ENCODE assay signal across 8 mouse cellular contexts in the genomic region with DNA sequence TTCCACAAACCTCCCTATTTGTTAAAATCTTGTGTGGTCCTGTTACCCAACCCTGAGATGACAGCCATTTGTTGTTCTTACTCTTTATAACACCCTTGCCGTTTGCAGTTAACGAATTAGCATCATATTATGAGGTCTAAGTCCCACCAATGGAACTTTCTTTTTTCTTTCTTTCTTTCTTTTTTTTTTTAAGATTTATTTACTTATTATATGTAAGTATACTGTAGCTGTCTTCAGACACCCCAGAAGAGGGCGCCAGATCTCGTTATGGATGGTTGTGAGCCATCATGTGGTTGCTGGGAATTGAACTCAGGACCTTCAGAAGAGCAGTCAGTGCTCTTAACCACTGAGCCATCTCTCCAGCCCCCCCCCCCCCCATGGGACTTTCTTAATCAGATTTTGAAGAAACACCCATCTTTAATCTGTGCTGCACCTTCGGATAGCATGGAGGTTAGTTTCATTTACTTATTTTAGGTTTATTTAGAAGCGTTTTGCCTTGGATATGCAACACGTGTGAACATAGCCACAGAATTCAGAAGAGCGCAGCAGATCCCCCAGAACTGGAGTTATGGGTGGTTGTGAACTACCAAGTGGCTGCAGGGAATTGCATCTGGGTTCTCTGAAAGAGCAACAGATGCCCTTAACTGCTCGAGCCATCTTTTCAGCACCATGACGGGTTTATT. TPM values are rescaled to one million over a fixed set of nuclear protein-coding genes. Genes with fewer than 3 reads are reported as not detected.
A peak's percentile ranks its signal among the peaks of the same experiment; 100 is the strongest.
DNase-seq lines count a peak whose midpoint lies in the region; ATAC-seq lines count a peak whose summit lies in the region.

No protein-coding gene starts in this region.

- 85% methylated on average over 10 of the region's 10 CpGs for WGBS in forebrain, embryonic 10.5 days
- 88% methylated on average over 10 of the region's 10 CpGs for WGBS in forebrain, embryonic 15.5 days
- WGBS in midbrain, embryonic 14.5 days: 86% methylated on average over 10 of the region's 10 CpGs
- WGBS in midbrain, embryonic 10.5 days: 87% methylated on average over 10 of the region's 10 CpGs
- 83% methylated on average over 10 of the region's 10 CpGs for WGBS in limb, embryonic 12.5 days
- 82% methylated on average over 10 of the region's 10 CpGs for WGBS in stomach, embryonic 15.5 days

- peak overlapping the region; percentile 61 for H3K4me3 ChIP-seq in forebrain, embryonic 10.5 days
- no peak overlapping the region; the same call in 1 of the 2 replicates for H3K4me3 ChIP-seq in forebrain, embryonic 15.5 days
- peak overlapping the region; percentile 46; the same call in 1 of the 2 replicates for H3K4me3 ChIP-seq in midbrain, embryonic 14.5 days (replicated peaks; ENCODE audit: low read depth, low read length)
- no peak overlapping the region for H3K4me3 ChIP-seq in midbrain, embryonic 10.5 days
- peak overlapping the region; percentile 46; the same call in 1 of the 2 replicates for H3K4me3 ChIP-seq in limb, embryonic 12.5 days (replicated peaks)
- H3K4me3 ChIP-seq in stomach, embryonic 15.5 days (replicated peaks): peak overlapping the region; percentile 68

- peaks cover 19% of the 10 kb centered on the region for H3K4me1 ChIP-seq in forebrain, embryonic 10.5 days
- peaks cover 8% of the 10 kb centered on the region for H3K4me1 ChIP-seq in forebrain, embryonic 15.5 days
- H3K4me1 ChIP-seq in midbrain, embryonic 14.5 days (ENCODE audit: control insufficient read depth, insufficient read depth, low read length): peaks cover 11% of the 10 kb centered on the region
- H3K4me1 ChIP-seq in midbrain, embryonic 10.5 days: peaks cover 17% of the 10 kb centered on the region
- H3K4me1 ChIP-seq in limb, embryonic 12.5 days (replicated peaks): peaks cover 11% of the 10 kb centered on the region
- peaks cover 9% of the 10 kb centered on the region for H3K4me1 ChIP-seq in stomach, embryonic 15.5 days

- no peak for ATAC-seq in forebrain, embryonic 15.5 days (replicated peaks)
- ATAC-seq in midbrain, embryonic 14.5 days (ENCODE audit: low FRiP score, low TSS enrichment): no peak
- ATAC-seq in limb, embryonic 12.5 days (ENCODE audit: insufficient number of reproducible peaks, insufficient read depth, low FRiP score, low TSS enrichment, low read depth): no peak
- no peak for ATAC-seq in stomach, embryonic 15.5 days (ENCODE audit: insufficient read depth, low FRiP score, low read depth)

- DNase-seq in forebrain, embryonic 10.5 days (ENCODE audit: extremely low spot score, low spot score): no peak
- DNase-seq in midbrain, embryonic 14.5 days: no peak
- no peak for DNase-seq in midbrain, embryonic 10.5 days (ENCODE audit: low spot score)
- no peak for DNase-seq in left cerebral cortex, postnatal 36 days (ENCODE audit: low spot score in 2 of 2)
- DNase-seq in layer of hippocampus, adult 9-11 months: no peak

- intact Hi-C loops in left cerebral cortex, postnatal 36 days (cut with DNase I): loop anchor here (2.0 kb wide), 1 partner anchor 77 kb away; the partner anchor contains the start of genes Eipr1 and Trappc12

- no peak overlapping the region for H3K27ac ChIP-seq in forebrain, embryonic 10.5 days
- H3K27ac ChIP-seq in forebrain, embryonic 15.5 days (replicated peaks): no peak overlapping the region
- H3K27ac ChIP-seq in midbrain, embryonic 14.5 days (replicated peaks; ENCODE audit: low read depth, low read length): no peak overlapping the region
- no peak overlapping the region for H3K27ac ChIP-seq in midbrain, embryonic 10.5 days (replicated peaks)
- H3K27ac ChIP-seq in limb, embryonic 12.5 days: no peak overlapping the region
- H3K27ac ChIP-seq in stomach, embryonic 15.5 days: 0 out of 2 replicates have a peak overlapping the region, but pooled peaks have one; percentile 96

- no peaks in the 10 kb centered on the region for H3K27me3 ChIP-seq in forebrain, embryonic 10.5 days (ENCODE audit: poor library complexity, severe bottlenecking)
- H3K27me3 ChIP-seq in forebrain, embryonic 15.5 days: no peaks in the 10 kb centered on the region
- H3K27me3 ChIP-seq in midbrain, embryonic 14.5 days (ENCODE audit: control insufficient read depth, insufficient read depth, low read length): no peaks in the 10 kb centered on the region
- H3K27me3 ChIP-seq in midbrain, embryonic 10.5 days (ENCODE audit: low read depth, poor library complexity, severe bottlenecking): no peaks in the 10 kb centered on the region
- H3K27me3 ChIP-seq in limb, embryonic 12.5 days: no peaks in the 10 kb centered on the region
- H3K27me3 ChIP-seq in stomach, embryonic 15.5 days (replicated peaks): no peaks in the 10 kb centered on the region

- no peak overlapping the region for H3K4me2 ChIP-seq in forebrain, embryonic 15.5 days (replicated peaks)
- peak overlapping the region; percentile 52 for H3K4me2 ChIP-seq in midbrain, embryonic 14.5 days (ENCODE audit: low read length)
- H3K4me2 ChIP-seq in limb, embryonic 12.5 days: peak overlapping the region; percentile 60
- peak overlapping the region; percentile 74 for H3K4me2 ChIP-seq in stomach, embryonic 15.5 days

- H3K9ac ChIP-seq in forebrain, embryonic 15.5 days (replicated peaks): no peak overlapping the region
- H3K9ac ChIP-seq in midbrain, embryonic 14.5 days (replicated peaks; ENCODE audit: low read length): no peak overlapping the region
- H3K9ac ChIP-seq in limb, embryonic 12.5 days (replicated peaks): no peak overlapping the region
- H3K9ac ChIP-seq in stomach, embryonic 15.5 days: no peak overlapping the region

- peaks cover 20% of the 10 kb centered on the region for H3K36me3 ChIP-seq in forebrain, embryonic 10.5 days (replicated peaks)
- H3K36me3 ChIP-seq in forebrain, embryonic 15.5 days: no peaks in the 10 kb centered on the region
- no peaks in the 10 kb centered on the region for H3K36me3 ChIP-seq in midbrain, embryonic 14.5 days (ENCODE audit: control insufficient read depth, insufficient read depth, low read length)
- H3K36me3 ChIP-seq in midbrain, embryonic 10.5 days: peaks cover 17% of the 10 kb centered on the region
- H3K36me3 ChIP-seq in limb, embryonic 12.5 days: peaks cover 18% of the 10 kb centered on the region
- no peaks in the 10 kb centered on the region for H3K36me3 ChIP-seq in stomach, embryonic 15.5 days

- no peaks in the 10 kb centered on the region; the same call in 1 of the 2 replicates for H3K9me3 ChIP-seq in forebrain, embryonic 10.5 days
- no peaks in the 10 kb centered on the region for H3K9me3 ChIP-seq in forebrain, embryonic 15.5 days
- no peaks in the 10 kb centered on the region for H3K9me3 ChIP-seq in midbrain, embryonic 14.5 days (ENCODE audit: control insufficient read depth, low read length)
- no peaks in the 10 kb centered on the region for H3K9me3 ChIP-seq in midbrain, embryonic 10.5 days (replicated peaks)
- no peaks in the 10 kb centered on the region for H3K9me3 ChIP-seq in limb, embryonic 12.5 days
- no peaks in the 10 kb centered on the region for H3K9me3 ChIP-seq in stomach, embryonic 15.5 days

RNA-seq across cellular contexts. Expression of gene Adi1, which starts 0.9 kb away (rescaled TPM):
- 53.4 and 59.2 TPM in 2 replicates for polyA plus RNA-seq in forebrain, embryonic 10.5 days (2016; fragmentation: Nextera tagmentation; extraction: Ambion mirVana)
- 39.8 and 41.7 TPM in 2 replicates for polyA plus RNA-seq in forebrain, embryonic 15.5 days (2015; fragmentation: Nextera tagmentation; extraction: Ambion mirVana)
- 21.0 and 28.4 TPM in 2 replicates for polyA plus RNA-seq in midbrain, embryonic 14.5 days (2014; fragmentation: Nextera tagmentation; extraction: Ambion mirVana)
- polyA plus RNA-seq in midbrain, embryonic 10.5 days (2016; fragmentation: Nextera tagmentation; extraction: Ambion mirVana): 43.3 and 48.1 TPM in 2 replicates
- 66.1 and 68.9 TPM in 2 replicates for polyA plus RNA-seq in limb, embryonic 12.5 days (2016; fragmentation: Nextera tagmentation; extraction: Ambion mirVana)
- 76.7 and 79.8 TPM in 2 replicates for polyA plus RNA-seq in stomach, embryonic 15.5 days (2015; fragmentation: Nextera tagmentation; extraction: Ambion mirVana)
- total RNA-seq in left cerebral cortex, postnatal 36 days (2021): 10 to 100 TPM; 32.0 to 36.8 TPM

RNA-seq across cellular contexts. Expression of gene Rnaseh1, which starts 24.8 kb away (rescaled TPM):
- polyA plus RNA-seq in forebrain, embryonic 10.5 days (2016; fragmentation: Nextera tagmentation; extraction: Ambion mirVana): 33.6 and 37.1 TPM in 2 replicates
- 29.8 and 31.0 TPM in 2 replicates for polyA plus RNA-seq in forebrain, embryonic 15.5 days (2015; fragmentation: Nextera tagmentation; extraction: Ambion mirVana)
- polyA plus RNA-seq in midbrain, embryonic 14.5 days (2014; fragmentation: Nextera tagmentation; extraction: Ambion mirVana): 18.3 and 18.6 TPM in 2 replicates
- polyA plus RNA-seq in midbrain, embryonic 10.5 days (2016; fragmentation: Nextera tagmentation; extraction: Ambion mirVana): 34.1 and 35.4 TPM in 2 replicates
- polyA plus RNA-seq in limb, embryonic 12.5 days (2016; fragmentation: Nextera tagmentation; extraction: Ambion mirVana): 32.7 and 33.7 TPM in 2 replicates
- polyA plus RNA-seq in stomach, embryonic 15.5 days (2015; fragmentation: Nextera tagmentation; extraction: Ambion mirVana): 26.5 and 30.6 TPM in 2 replicates
- 10 to 100 TPM; 13.4 to 15.2 TPM for total RNA-seq in left cerebral cortex, postnatal 36 days (2021)

RNA-seq across cellular contexts. Expression of gene Rps7, which starts 38.4 kb away (rescaled TPM):
- polyA plus RNA-seq in forebrain, embryonic 10.5 days (2016; fragmentation: Nextera tagmentation; extraction: Ambion mirVana): 656 and 679 TPM in 2 replicates
- polyA plus RNA-seq in forebrain, embryonic 15.5 days (2015; fragmentation: Nextera tagmentation; extraction: Ambion mirVana): 531 and 541 TPM in 2 replicates
- polyA plus RNA-seq in midbrain, embryonic 14.5 days (2014; fragmentation: Nextera tagmentation; extraction: Ambion mirVana): 653 and 682 TPM in 2 replicates
- polyA plus RNA-seq in midbrain, embryonic 10.5 days (2016; fragmentation: Nextera tagmentation; extraction: Ambion mirVana): 553 and 647 TPM in 2 replicates
- 752 and 847 TPM in 2 replicates for polyA plus RNA-seq in limb, embryonic 12.5 days (2016; fragmentation: Nextera tagmentation; extraction: Ambion mirVana)
- polyA plus RNA-seq in stomach, embryonic 15.5 days (2015; fragmentation: Nextera tagmentation; extraction: Ambion mirVana): 607 and 697 TPM in 2 replicates
- total RNA-seq in left cerebral cortex, postnatal 36 days (2021): 100 to 1,000 TPM; 261 to 290 TPM

RNA-seq across cellular contexts. Expression of gene Colec11, which starts 51.0 kb away (rescaled TPM):
- 0.10 and 0.23 TPM in 2 replicates for polyA plus RNA-seq in forebrain, embryonic 10.5 days (2016; fragmentation: Nextera tagmentation; extraction: Ambion mirVana)
- 0.52 and 0.73 TPM in 2 replicates for polyA plus RNA-seq in forebrain, embryonic 15.5 days (2015; fragmentation: Nextera tagmentation; extraction: Ambion mirVana)
- polyA plus RNA-seq in midbrain, embryonic 14.5 days (2014; fragmentation: Nextera tagmentation; extraction: Ambion mirVana): 0.72 and 0.93 TPM in 2 replicates
- 0.12 and 0.17 TPM in 2 replicates for polyA plus RNA-seq in midbrain, embryonic 10.5 days (2016; fragmentation: Nextera tagmentation; extraction: Ambion mirVana)
- polyA plus RNA-seq in limb, embryonic 12.5 days (2016; fragmentation: Nextera tagmentation; extraction: Ambion mirVana): not detected in 2 replicates
- polyA plus RNA-seq in stomach, embryonic 15.5 days (2015; fragmentation: Nextera tagmentation; extraction: Ambion mirVana): 1.3 and 2.4 TPM in 2 replicates
- total RNA-seq in left cerebral cortex, postnatal 36 days (2021): under 1 TPM; 0.57 to 0.59 TPM

Comparison
In these comparisons a context has a peak if more than half of its experiments do, and no peak if none do; other contexts are left out.
1. H3K4me3 ChIP-seq: peak in forebrain, embryonic 10.5 days (single experiment), midbrain, embryonic 14.5 days (single experiment), limb, embryonic 12.5 days (single experiment) and stomach, embryonic 15.5 days (single experiment); none in forebrain, embryonic 15.5 days (single experiment) and midbrain, embryonic 10.5 days (single experiment).